Mouse (Mus musculus) stomach, postnatal 0 days (tissue): ENCODE results near the gene Dcaf6.

Source experiments
- CTCF ChIP-seq: IDR thresholded peaks from 2 replicates; pipeline ENCODE4 v1.5.1; 2016; ENCODE audit warnings: antibody characterized with exemption, low read depth, mild to moderate bottlenecking, moderate library complexity
- EP300 ChIP-seq: optimal IDR thresholded peaks from 2 replicates; pipeline ENCODE3; 2016; ENCODE audit warnings: antibody characterized with exemption

GRCm38 (mm10) chr1:165464574-165464973 is 4.3 kb upstream of the Dcaf6 start:
- TF ChIP-seq CTCF = no peak
- no peak for TF ChIP-seq EP300
